Mouse (Mus musculus) layer of hippocampus, adult 9-10 months (tissue): ENCODE results near the gene Slf2.

Experiments
- DNase-seq: peaks from one replicate; pipeline ENCODE4 v3.0.0; 2022; ENCODE audit warnings: low spot score

Gene Slf2

GRCm38 (mm10) chr19:44908836-44909460 lies 22.0 kb upstream of the Slf2 start:
- no peak for DNase-seq

- DNase-seq: no peak
Observed at GRCm38 (mm10) chr19:44914481-44915249, 16.3 kb upstream of the Slf2 start.

- DNase-seq: no peak
Observed at GRCm38 (mm10) chr19:44918171-44918570, 12.8 kb upstream of the Slf2 start.

GRCm38 (mm10) chr19:44921466-44922139 lies 9.3 kb upstream of the Slf2 start:
- no peak for DNase-seq

- no peak for DNase-seq
Observed at GRCm38 (mm10) chr19:44922521-44922920, 8.4 kb upstream of the Slf2 start.

GRCm38 (mm10) chr19:44924699-44925098 lies 6.3 kb upstream of the Slf2 start:
- no peak for DNase-seq

GRCm38 (mm10) chr19:44926781-44927180 lies 4.2 kb upstream of the Slf2 start:
- DNase-seq: no peak

- DNase-seq: no peak
Observed at GRCm38 (mm10) chr19:44927250-44927649, 3.7 kb upstream of the Slf2 start.

- DNase-seq: no peak
Observed at GRCm38 (mm10) chr19:44928185-44928584, 2.8 kb upstream of the Slf2 start.

GRCm38 (mm10) chr19:44929251-44929650 lies 1.7 kb upstream of the Slf2 start:
- no peak for DNase-seq

GRCm38 (mm10) chr19:44929663-44930062 lies 1.3 kb upstream of the Slf2 start:
- DNase-seq: no peak

- no peak for DNase-seq
Observed at GRCm38 (mm10) chr19:44930122-44930521, 829 bp upstream of the Slf2 start.

- peak; percentile 59 for DNase-seq
Observed at GRCm38 (mm10) chr19:44931454-44931759, 456 bp downstream of the Slf2 start.

- DNase-seq: no peak
Observed at GRCm38 (mm10) chr19:44932051-44932450, 1.1 kb downstream of the Slf2 start.

GRCm38 (mm10) chr19:44933136-44933535 lies 2.2 kb downstream of the Slf2 start:
- DNase-seq: no peak

GRCm38 (mm10) chr19:44959633-44960032 lies 28.7 kb downstream of the Slf2 start:
- no peak for DNase-seq

GRCm38 (mm10) chr19:44965978-44966377 lies 35.0 kb downstream of the Slf2 start:
- DNase-seq: no peak

GRCm38 (mm10) chr19:44968329-44968728 lies 37.4 kb downstream of the Slf2 start:
- DNase-seq: no peak

GRCm38 (mm10) chr19:44976636-44977035 lies 45.7 kb downstream of the Slf2 start:
- DNase-seq: no peak

- no peak for DNase-seq
Observed at GRCm38 (mm10) chr19:44977148-44977547, 46.2 kb downstream of the Slf2 start.

GRCm38 (mm10) chr19:44980787-44981186 lies 49.8 kb downstream of the Slf2 start:
- no peak for DNase-seq

GRCm38 (mm10) chr19:44982477-44983115 lies 51.6 kb downstream of the Slf2 start:
- no peak for DNase-seq

GRCm38 (mm10) chr19:44983366-44983765 lies 52.4 kb downstream of the Slf2 start:
- DNase-seq: no peak
